Mouse (Mus musculus) ES-Bruce4 (cell line): ENCODE results near the gene Rasgef1c.

Source experiments
- CTCF ChIP-seq: IDR thresholded peaks from one replicate; pipeline ENCODE4 v1.8.1; 2011; ENCODE audit warnings: low read depth, low read length
- EP300 ChIP-seq: IDR thresholded peaks from 2 replicates; pipeline ENCODE4 v1.6.1; 2011; ENCODE audit warnings: low read depth, low read length; ENCODE audit not compliant: insufficient read depth
- POLR2A ChIP-seq: IDR thresholded peaks from one replicate; pipeline ENCODE4 v1.8.1; 2011; ENCODE audit warnings: low read length; ENCODE audit not compliant: insufficient read depth

DNA sequence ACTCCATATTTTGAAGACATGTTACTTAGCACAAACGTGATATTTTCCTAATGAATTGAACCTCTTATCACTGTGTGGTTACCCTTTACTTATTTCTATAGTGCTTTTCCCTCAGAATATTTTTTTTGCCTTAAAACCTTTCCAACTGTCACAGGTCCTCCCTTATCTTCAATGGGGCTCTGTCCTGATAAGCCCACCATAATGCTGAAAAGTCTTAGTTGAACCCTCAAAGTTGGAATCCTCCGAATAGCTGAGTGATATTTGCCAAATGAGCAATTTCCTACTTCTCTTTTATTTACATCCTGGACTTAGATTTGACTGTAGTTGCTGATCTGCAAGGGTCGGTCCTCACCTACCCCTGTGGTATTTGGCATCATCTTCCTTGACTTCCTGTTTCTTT, 63.7 kb downstream of the Rasgef1c start:
- TF ChIP-seq CTCF, result no peak
- no peak for TF ChIP-seq POLR2A
- TF ChIP-seq EP300, result no peak
